Mouse (Mus musculus): ENCODE measurements at regions not wholly inside any gene's neighbourhood (a gene's known extent, or its start where the extent isn't known, plus 50 kb on each side); places are given as distances from the start of the nearest gene placed in this dataset.

- TF ChIP-seq CHD2 (IDR thresholded peaks at IDR 0.05; ENCODE audit: low read length) (no peak), CTCF (IDR thresholded peaks at IDR 0.05 in 2 of 3, conservative IDR thresholded peaks at IDR 0.05 in 1 of 3; ENCODE audit: control insufficient read depth in 1 of 3, insufficient read depth in 1 of 3, low read depth in 2 of 3, low read length in 3 of 3, poor library complexity in 1 of 3, severe bottlenecking in 1 of 3) (no peak), ZC3H11A (IDR thresholded peaks at IDR 0.05; ENCODE audit: low read depth, low read length) (no peak), ZMIZ1 (IDR thresholded peaks at IDR 0.05; ENCODE audit: low read depth, low read length) (no peak)
These were observed 448.7 kb upstream of the Mki67 start for GRCm38 (mm10) chr7:136164834-136165233.

All from MEL (cell line).